Mouse (Mus musculus): ENCODE measurements around the gene 9430015G10Rik. TPM values are rescaled to one million over a fixed set of nuclear protein-coding genes. Genes with fewer than 3 reads are reported as not detected.
A peak's percentile ranks its signal among the peaks of the same experiment; 100 is the strongest.

Gene 9430015G10Rik
- polyA plus RNA-seq, 1 experiment from 2014 or later: 16.2 TPM

- H3K4me1 ChIP-seq: peaks cover 20% of the 10 kb centered on the region
- no peak for ATAC-seq (ENCODE audit: extremely low read depth, insufficient number of reproducible peaks, low FRiP score, low TSS enrichment)
- no peaks in the 10 kb centered on the region for H3K36me3 ChIP-seq
- 0 out of 2 replicates have a peak, but pooled peaks cover 8% of the 10 kb centered on the region for H3K27me3 ChIP-seq (replicated peaks)
- no peaks in the 10 kb centered on the region for H3K9me3 ChIP-seq
- no peak overlapping the region for H3K4me2 ChIP-seq
- 86% methylated on average over 5 of the region's 5 CpGs for WGBS
- no peak overlapping the region for H3K27ac ChIP-seq (replicated peaks)
- no peak overlapping the region for H3K4me3 ChIP-seq
- no peak overlapping the region for H3K9ac ChIP-seq
Observed at GRCm38 (mm10) chr4:156100501-156100900, 9.3 kb upstream of the 9430015G10Rik start.

- no peak overlapping the region for H3K4me3 ChIP-seq
- peaks cover 20% of the 10 kb centered on the region for H3K4me1 ChIP-seq
- 0 out of 2 replicates have a peak, but pooled peaks cover 8% of the 10 kb centered on the region for H3K27me3 ChIP-seq (replicated peaks)
- no peak for ATAC-seq (ENCODE audit: extremely low read depth, insufficient number of reproducible peaks, low FRiP score, low TSS enrichment)
- H3K36me3 ChIP-seq: no peaks in the 10 kb centered on the region
- H3K4me2 ChIP-seq: no peak overlapping the region
- no peak overlapping the region for H3K27ac ChIP-seq (replicated peaks)
- 40% methylated on average over 3 of the region's 3 CpGs for WGBS
- no peak overlapping the region for H3K9ac ChIP-seq
- H3K9me3 ChIP-seq: no peaks in the 10 kb centered on the region
Observed at GRCm38 (mm10) chr4:156101481-156101903, 8.3 kb upstream of the 9430015G10Rik start.

GRCm38 (mm10) chr4:156103342-156103741 is 6.4 kb upstream of the 9430015G10Rik start:
- 0 out of 2 replicates have a peak, but pooled peaks cover 8% of the 10 kb centered on the region for H3K27me3 ChIP-seq (replicated peaks)
- H3K27ac ChIP-seq (replicated peaks): no peak overlapping the region
- no peaks in the 10 kb centered on the region for H3K9me3 ChIP-seq
- no peak overlapping the region for H3K9ac ChIP-seq
- no peak overlapping the region for H3K4me3 ChIP-seq
- H3K4me2 ChIP-seq: no peak overlapping the region
- H3K36me3 ChIP-seq: no peaks in the 10 kb centered on the region
- H3K4me1 ChIP-seq: peaks cover 4% of the 10 kb centered on the region; the same call in 1 of the 2 replicates
- WGBS: 52% methylated on average over 4 of the region's 4 CpGs
- ATAC-seq (ENCODE audit: extremely low read depth, insufficient number of reproducible peaks, low FRiP score, low TSS enrichment): no peak

GRCm38 (mm10) chr4:156108606-156109546 is 906 bp upstream of the 9430015G10Rik start:
- no peaks in the 10 kb centered on the region for H3K27me3 ChIP-seq (replicated peaks)

GRCm38 (mm10) chr4:156124077-156124476 is 14.3 kb downstream of the 9430015G10Rik start:
- H3K9me3 ChIP-seq: no peaks in the 10 kb centered on the region
- no peak overlapping the region for H3K4me3 ChIP-seq
- ATAC-seq (ENCODE audit: extremely low read depth, insufficient number of reproducible peaks, low FRiP score, low TSS enrichment): no peak
- no peak overlapping the region for H3K9ac ChIP-seq
- H3K36me3 ChIP-seq: peaks cover 91% of the 10 kb centered on the region
- WGBS: 92% methylated on average over 7 of the region's 7 CpGs
- H3K27me3 ChIP-seq (replicated peaks): no peaks in the 10 kb centered on the region
- no peaks in the 10 kb centered on the region for H3K4me1 ChIP-seq
- H3K27ac ChIP-seq (replicated peaks): no peak overlapping the region
- no peak overlapping the region for H3K4me2 ChIP-seq

More at GRCm38 (mm10) chr4:156108606-156109546, 906 bp upstream of the 9430015G10Rik start:
- H3K4me2 ChIP-seq: peak overlapping the region; percentile 73
- peak overlapping the region; percentile 83 for H3K9ac ChIP-seq
- peaks cover 28% of the 10 kb centered on the region for H3K4me1 ChIP-seq
- H3K36me3 ChIP-seq: no peaks in the 10 kb centered on the region
- H3K4me3 ChIP-seq: peak overlapping the region; percentile 72
- WGBS: 24% methylated on average over 12 of the region's 13 CpGs
- peak overlapping the region; percentile 82 for H3K27ac ChIP-seq (replicated peaks)
- no peak for ATAC-seq (ENCODE audit: extremely low read depth, insufficient number of reproducible peaks, low FRiP score, low TSS enrichment)
- no peaks in the 10 kb centered on the region for H3K9me3 ChIP-seq

GRCm38 (mm10) chr4:156125393-156125792 is 15.6 kb downstream of the 9430015G10Rik start:
- H3K27me3 ChIP-seq (replicated peaks): no peaks in the 10 kb centered on the region
- no peak overlapping the region for H3K4me2 ChIP-seq
- H3K4me3 ChIP-seq: no peak overlapping the region
- WGBS: 94% methylated on average over 6 of the region's 6 CpGs
- H3K9ac ChIP-seq: no peak overlapping the region
- H3K4me1 ChIP-seq: no peaks in the 10 kb centered on the region
- ATAC-seq (ENCODE audit: extremely low read depth, insufficient number of reproducible peaks, low FRiP score, low TSS enrichment): no peak
- no peaks in the 10 kb centered on the region for H3K9me3 ChIP-seq
- H3K27ac ChIP-seq (replicated peaks): no peak overlapping the region
- peaks cover 78% of the 10 kb centered on the region for H3K36me3 ChIP-seq

- Histone ChIP-seq H3K4me1 (no peaks in the 10 kb centered on the region), H3K9me3 (no peaks in the 10 kb centered on the region), H3K27ac (replicated peaks) (no peak overlapping the region), H3K4me2 (no peak overlapping the region), H3K9ac (no peak overlapping the region), H3K27me3 (replicated peaks) (no peaks in the 10 kb centered on the region), H3K4me3 (no peak overlapping the region), H3K36me3 (peaks cover 64% of the 10 kb centered on the region)
- ATAC-seq (ENCODE audit: extremely low read depth, insufficient number of reproducible peaks, low FRiP score, low TSS enrichment): no peak
- WGBS: 80% methylated on average over 7 of the region's 7 CpGs
Observed at GRCm38 (mm10) chr4:156126841-156127240, 17.1 kb downstream of the 9430015G10Rik start.

- WGBS: 65% methylated on average over 5 of the region's 5 CpGs
- ATAC-seq (ENCODE audit: extremely low read depth, insufficient number of reproducible peaks, low FRiP score, low TSS enrichment): no peak
- no peaks in the 10 kb centered on the region for H3K27me3 ChIP-seq (replicated peaks)
- H3K4me2 ChIP-seq: no peak overlapping the region
- peaks cover 45% of the 10 kb centered on the region for H3K36me3 ChIP-seq
- no peak overlapping the region for H3K9ac ChIP-seq
- no peak overlapping the region for H3K4me3 ChIP-seq
- H3K9me3 ChIP-seq: no peaks in the 10 kb centered on the region
- H3K27ac ChIP-seq (replicated peaks): no peak overlapping the region
- no peaks in the 10 kb centered on the region for H3K4me1 ChIP-seq
Observed at GRCm38 (mm10) chr4:156128746-156129145, 19.0 kb downstream of the 9430015G10Rik start.

- peaks cover 28% of the 10 kb centered on the region for H3K36me3 ChIP-seq
- WGBS: 79% methylated on average over 15 of the region's 15 CpGs
- ATAC-seq (ENCODE audit: extremely low read depth, insufficient number of reproducible peaks, low FRiP score, low TSS enrichment): no peak
- H3K27ac ChIP-seq (replicated peaks): no peak within 1 kb of the TSS
- H3K4me2 ChIP-seq: no peak within 1 kb of the TSS
- H3K4me3 ChIP-seq: no peak within 1 kb of the TSS
- no peaks in the 10 kb centered on the region for H3K4me1 ChIP-seq
- H3K9me3 ChIP-seq: no peaks in the 10 kb centered on the region
- no peaks in the 10 kb centered on the region for H3K27me3 ChIP-seq (replicated peaks)
- no peak within 1 kb of the TSS; the same call in 1 of the 2 replicates for H3K9ac ChIP-seq
Observed at GRCm38 (mm10) chr4:156130436-156130835, 20.7 kb downstream of the 9430015G10Rik start, which contains the start of gene Rnf223. Gene Rnf223 (plus strand): TSS chr4:156130513.

GRCm38 (mm10) chr4:156130940-156131339 is 21.2 kb downstream of the 9430015G10Rik start:
- no peak overlapping the region for H3K4me2 ChIP-seq
- no peak overlapping the region for H3K4me3 ChIP-seq
- no peak overlapping the region; the same call in 1 of the 2 replicates for H3K9ac ChIP-seq
- H3K9me3 ChIP-seq: no peaks in the 10 kb centered on the region
- H3K27ac ChIP-seq (replicated peaks): no peak overlapping the region
- 77% methylated on average over 10 of the region's 10 CpGs for WGBS
- H3K27me3 ChIP-seq (replicated peaks): no peaks in the 10 kb centered on the region
- no peak for ATAC-seq (ENCODE audit: extremely low read depth, insufficient number of reproducible peaks, low FRiP score, low TSS enrichment)
- no peaks in the 10 kb centered on the region for H3K4me1 ChIP-seq
- H3K36me3 ChIP-seq: peaks cover 23% of the 10 kb centered on the region

GRCm38 (mm10) chr4:156133334-156133733 is 23.6 kb downstream of the 9430015G10Rik start:
- H3K4me3 ChIP-seq: no peak overlapping the region
- H3K27me3 ChIP-seq (replicated peaks): no peaks in the 10 kb centered on the region
- no peak overlapping the region for H3K9ac ChIP-seq
- 68% methylated on average over 5 of the region's 5 CpGs for WGBS
- no peaks in the 10 kb centered on the region for H3K36me3 ChIP-seq
- H3K4me2 ChIP-seq: no peak overlapping the region
- H3K9me3 ChIP-seq: peaks cover 3% of the 10 kb centered on the region; the same call in 1 of the 2 replicates
- no peak for ATAC-seq (ENCODE audit: extremely low read depth, insufficient number of reproducible peaks, low FRiP score, low TSS enrichment)
- H3K4me1 ChIP-seq: no peaks in the 10 kb centered on the region
- H3K27ac ChIP-seq (replicated peaks): no peak overlapping the region

Measured in heart, embryonic 13.5 days (tissue).